Mouse (Mus musculus): ENCODE results near the gene Ghrhr.

The Ghrhr gene

GRCm38 (mm10) chr6:55353711-55354445 lies 22.2 kb upstream of the Ghrhr start:
- DNase-seq: no peak

- DNase-seq: no peak
These were observed 21.5 kb upstream of the Ghrhr start for GRCm38 (mm10) chr6:55354456-55355117.

- no peak for DNase-seq
These were observed 20.5 kb upstream of the Ghrhr start for GRCm38 (mm10) chr6:55355575-55355974.

GRCm38 (mm10) chr6:55356017-55356703 lies 19.9 kb upstream of the Ghrhr start:
- peak in 1 of 2 experiments; percentile 57 for DNase-seq

GRCm38 (mm10) chr6:55356976-55357635 lies 19.0 kb upstream of the Ghrhr start:
- no peak for DNase-seq

GRCm38 (mm10) chr6:55357636-55358031 lies 18.5 kb upstream of the Ghrhr start:
- DNase-seq: peak; percentile 55 to 66

GRCm38 (mm10) chr6:55358731-55359143 lies 17.4 kb upstream of the Ghrhr start:
- DNase-seq: no peak

GRCm38 (mm10) chr6:55362663-55363062 lies 13.4 kb upstream of the Ghrhr start:
- DNase-seq: no peak

GRCm38 (mm10) chr6:55367126-55367525 lies 9.0 kb upstream of the Ghrhr start:
- no peak for DNase-seq

GRCm38 (mm10) chr6:55370831-55371230 lies 5.3 kb upstream of the Ghrhr start:
- DNase-seq: no peak

- no peak for DNase-seq
These were observed 416 bp downstream of the Ghrhr start for GRCm38 (mm10) chr6:55376511-55376910.

GRCm38 (mm10) chr6:55377461-55377860 lies 1.4 kb downstream of the Ghrhr start:
- no peak for DNase-seq

- peak in 1 of 2 experiments; percentile 57 for DNase-seq
These were observed 3.7 kb downstream of the Ghrhr start for GRCm38 (mm10) chr6:55379641-55380335.

- no peak for DNase-seq
These were observed 5.9 kb downstream of the Ghrhr start for GRCm38 (mm10) chr6:55381966-55382365.

- DNase-seq: peak; percentile 48 to 71
These were observed 7.8 kb downstream of the Ghrhr start for GRCm38 (mm10) chr6:55383897-55384296.

- DNase-seq: no peak
These were observed 8.4 kb downstream of the Ghrhr start for GRCm38 (mm10) chr6:55384356-55384951.

- DNase-seq: no peak
These were observed 12.6 kb downstream of the Ghrhr start for GRCm38 (mm10) chr6:55388546-55389169.

GRCm38 (mm10) chr6:55389321-55389720 lies 13.2 kb downstream of the Ghrhr start:
- no peak for DNase-seq

- DNase-seq: no peak
These were observed 15.7 kb downstream of the Ghrhr start for GRCm38 (mm10) chr6:55391814-55392213.

- DNase-seq: peak; percentile 53 to 77
These were observed 16.4 kb downstream of the Ghrhr start for GRCm38 (mm10) chr6:55392453-55392852.

GRCm38 (mm10) chr6:55394854-55395253 lies 18.8 kb downstream of the Ghrhr start:
- no peak for DNase-seq

- peak; percentile 55 to 77 for DNase-seq
These were observed 20.1 kb downstream of the Ghrhr start for GRCm38 (mm10) chr6:55396176-55396575.
